Mouse (Mus musculus) limb, embryonic 15.5 days (tissue): ENCODE results near the gene Zfp64. TPM values are rescaled to one million over a fixed set of nuclear protein-coding genes. Genes with fewer than 3 reads are reported as not detected.

Experiments used
- ATAC-seq: fragments of 200-750 bp; cut with Nextera tagmentation; 2 replicates; pipeline ENCODE4 v1.8.0; 2017; ENCODE audit warnings: low read depth, moderate TSS enrichment; ENCODE audit not compliant: insufficient number of reproducible peaks, low FRiP score, low TSS enrichment
- H3K27ac ChIP-seq: fragments of 300-500 bp; sonication (generic); 2 replicates; pipeline ENCODE4 v1.5.1; 2015; ENCODE audit warnings: moderate library complexity, mild to moderate bottlenecking, inconsistent platforms
- H3K27me3 ChIP-seq: fragments of 300-500 bp; sonication (generic); 2 replicates; pipeline ENCODE4 v1.6.1; 2015; ENCODE audit warnings: inconsistent platforms
- H3K36me3 ChIP-seq: fragments of 300-500 bp; sonication (generic); 2 replicates; pipeline ENCODE4 v1.6.1; 2015; ENCODE audit warnings: inconsistent platforms
- H3K4me1 ChIP-seq: fragments of 300-500 bp; sonication (generic); 2 replicates; pipeline ENCODE4 v1.6.1; 2015; ENCODE audit warnings: inconsistent platforms
- H3K4me2 ChIP-seq: fragments of 300-500 bp; sonication (generic); 2 replicates; pipeline ENCODE4 v1.6.1; 2015; ENCODE audit warnings: mild to moderate bottlenecking, inconsistent platforms
- H3K4me3 ChIP-seq: fragments of 300-500 bp; sonication (generic); 2 replicates; pipeline ENCODE4 v1.5.1; 2015; ENCODE audit warnings: mild to moderate bottlenecking, inconsistent platforms
- H3K9ac ChIP-seq: fragments of 300-500 bp; sonication (generic); 2 replicates; pipeline ENCODE4 v1.6.1; 2015; ENCODE audit warnings: inconsistent platforms
- H3K9me3 ChIP-seq: fragments of 300-500 bp; sonication (generic); 2 replicates; pipeline ENCODE4 v1.6.1; 2016; ENCODE audit warnings: inconsistent platforms
- WGBS: fragments of 180-500 bp; shearing (Covaris S2); methylation state at CpG from one replicate; pipeline ENCODE4 v1.1.7; 2015; 5-methylcytosine and 5-hydroxymethylcytosine counted together
- polyA plus RNA-seq: library from polyadenylated mRNA; unstranded; fragments of >200 nt; fragmentation: Nextera tagmentation; extraction: Ambion mirVana; gene quantifications from 2 replicates; pipeline ENCODE4 v1.2.1, GENCODE M21; 2015

Zfp64 gene
- polyA plus RNA-seq, 1 experiment from 2014 or later, result 48.6 TPM

- no peak for ATAC-seq
- H3K27ac ChIP-seq, result no peak overlapping the region
- no peaks in the 10 kb centered on the region for H3K4me1 ChIP-seq
- no peak overlapping the region for H3K4me3 ChIP-seq
- H3K27me3 ChIP-seq, result no peaks in the 10 kb centered on the region
- H3K9me3 ChIP-seq, result no peaks in the 10 kb centered on the region
- H3K4me2 ChIP-seq, result no peak overlapping the region
- WGBS, result 94% methylated on average over 4 of the region's 4 CpGs
- H3K36me3 ChIP-seq, result peaks cover 81% of the 10 kb centered on the region
- no peak overlapping the region for H3K9ac ChIP-seq
Observed at GRCm38 (mm10) chr2:168944011-168944410, 11.4 kb downstream of the Zfp64 start.

- Histone ChIP-seq H3K27ac (no peak overlapping the region), H3K4me3 (no peak overlapping the region), H3K36me3 (peaks cover 79% of the 10 kb centered on the region), H3K9ac (no peak overlapping the region), H3K4me1 (no peaks in the 10 kb centered on the region), H3K9me3 (no peaks in the 10 kb centered on the region), H3K4me2 (no peak overlapping the region), H3K27me3 (no peaks in the 10 kb centered on the region)
- 93% methylated on average over 8 of the region's 8 CpGs for WGBS
- no peak for ATAC-seq
Observed at GRCm38 (mm10) chr2:168939941-168940340, 15.4 kb downstream of the Zfp64 start.

GRCm38 (mm10) chr2:168939261-168939933 lies 16.0 kb downstream of the Zfp64 start:
- H3K36me3 ChIP-seq, result peaks cover 79% of the 10 kb centered on the region
- no peak for ATAC-seq
- no peak overlapping the region for H3K4me2 ChIP-seq
- H3K27me3 ChIP-seq, result no peaks in the 10 kb centered on the region
- no peak overlapping the region for H3K4me3 ChIP-seq
- H3K27ac ChIP-seq, result no peak overlapping the region
- no peaks in the 10 kb centered on the region for H3K9me3 ChIP-seq
- H3K9ac ChIP-seq, result no peak overlapping the region
- H3K4me1 ChIP-seq, result no peaks in the 10 kb centered on the region
- 83% methylated on average over 10 of the region's 10 CpGs for WGBS

- 84% methylated on average over 6 of the region's 6 CpGs for WGBS
- Histone ChIP-seq H3K4me2 (no peak overlapping the region), H3K27me3 (no peaks in the 10 kb centered on the region), H3K9me3 (no peaks in the 10 kb centered on the region), H3K36me3 (peaks cover 74% of the 10 kb centered on the region), H3K9ac (no peak overlapping the region), H3K27ac (no peak overlapping the region), H3K4me3 (no peak overlapping the region), H3K4me1 (no peaks in the 10 kb centered on the region)
- ATAC-seq, result no peak
Observed at GRCm38 (mm10) chr2:168936896-168937295, 18.5 kb downstream of the Zfp64 start.

GRCm38 (mm10) chr2:168935165-168935564 lies 20.2 kb downstream of the Zfp64 start:
- 85% methylated on average over 35 of the region's 35 CpGs for WGBS
- Histone ChIP-seq H3K9me3 (no peaks in the 10 kb centered on the region), H3K27ac (no peak overlapping the region), H3K4me1 (no peaks in the 10 kb centered on the region), H3K4me2 (no peak overlapping the region), H3K9ac (no peak overlapping the region), H3K27me3 (no peaks in the 10 kb centered on the region), H3K36me3 (peaks cover 80% of the 10 kb centered on the region), H3K4me3 (no peak overlapping the region)
- ATAC-seq, result no peak

- H3K27ac ChIP-seq, result no peak overlapping the region
- H3K4me2 ChIP-seq, result no peak overlapping the region
- no peak overlapping the region for H3K4me3 ChIP-seq
- H3K36me3 ChIP-seq, result peaks cover 64% of the 10 kb centered on the region
- 96% methylated on average over 14 of the region's 14 CpGs for WGBS
- ATAC-seq, result no peak
- H3K9me3 ChIP-seq, result no peaks in the 10 kb centered on the region
- no peaks in the 10 kb centered on the region for H3K27me3 ChIP-seq
- no peak overlapping the region for H3K9ac ChIP-seq
- H3K4me1 ChIP-seq, result 0 out of 2 replicates have a peak, but pooled peaks cover 2% of the 10 kb centered on the region
Observed at GRCm38 (mm10) chr2:168931686-168932085, 23.7 kb downstream of the Zfp64 start.

GRCm38 (mm10) chr2:168929691-168930090 lies 25.7 kb downstream of the Zfp64 start:
- Histone ChIP-seq H3K4me3 (no peak overlapping the region), H3K27me3 (no peaks in the 10 kb centered on the region), H3K4me2 (no peak overlapping the region), H3K36me3 (peaks cover 58% of the 10 kb centered on the region), H3K9ac (no peak overlapping the region), H3K4me1 (0 out of 2 replicates have a peak, but pooled peaks cover 2% of the 10 kb centered on the region), H3K27ac (no peak overlapping the region), H3K9me3 (no peaks in the 10 kb centered on the region)
- ATAC-seq, result no peak
- 23% methylated on average over 10 of the region's 10 CpGs for WGBS

GRCm38 (mm10) chr2:168927401-168927800 lies 28.0 kb downstream of the Zfp64 start:
- Histone ChIP-seq H3K27ac (no peak overlapping the region), H3K4me3 (no peak overlapping the region), H3K27me3 (no peaks in the 10 kb centered on the region), H3K9ac (no peak overlapping the region), H3K4me2 (no peak overlapping the region), H3K4me1 (0 out of 2 replicates have a peak, but pooled peaks cover 2% of the 10 kb centered on the region), H3K36me3 (peaks cover 41% of the 10 kb centered on the region), H3K9me3 (no peaks in the 10 kb centered on the region)
- no peak for ATAC-seq
- whole genome bisulfite sequencing, result 70% methylated on average over 7 of the region's 7 CpGs

- Histone ChIP-seq H3K4me1 (0 out of 2 replicates have a peak, but pooled peaks cover 2% of the 10 kb centered on the region), H3K9me3 (no peaks in the 10 kb centered on the region), H3K27me3 (no peaks in the 10 kb centered on the region), H3K36me3 (peaks cover 37% of the 10 kb centered on the region), H3K4me3 (no peak overlapping the region), H3K9ac (no peak overlapping the region), H3K4me2 (no peak overlapping the region), H3K27ac (no peak overlapping the region)
- 88% methylated on average over 37 of the region's 37 CpGs for WGBS
- ATAC-seq, result no peak
Observed at GRCm38 (mm10) chr2:168926257-168926810, 29.1 kb downstream of the Zfp64 start.

GRCm38 (mm10) chr2:168923706-168924105 lies 31.7 kb downstream of the Zfp64 start:
- no peak for ATAC-seq
- Histone ChIP-seq H3K27ac (no peak overlapping the region), H3K4me2 (no peak overlapping the region), H3K27me3 (no peaks in the 10 kb centered on the region), H3K9ac (no peak overlapping the region), H3K9me3 (no peaks in the 10 kb centered on the region), H3K36me3 (peaks cover 26% of the 10 kb centered on the region), H3K4me1 (peaks cover 6% of the 10 kb centered on the region; the same call in 1 of the 2 replicates), H3K4me3 (no peak overlapping the region)
- WGBS, result 10% methylated on average over 9 of the region's 9 CpGs

- no peaks in the 10 kb centered on the region for H3K9me3 ChIP-seq
- H3K9ac ChIP-seq, result no peak overlapping the region
- no peak overlapping the region for H3K27ac ChIP-seq
- peaks cover 20% of the 10 kb centered on the region for H3K36me3 ChIP-seq
- H3K4me1 ChIP-seq, result peaks cover 4% of the 10 kb centered on the region; the same call in 1 of the 2 replicates
- no peak overlapping the region for H3K4me2 ChIP-seq
- no peak overlapping the region for H3K4me3 ChIP-seq
- ATAC-seq, result no peak
- WGBS, result 84% methylated on average over 5 of the region's 5 CpGs
- no peaks in the 10 kb centered on the region for H3K27me3 ChIP-seq
Observed at GRCm38 (mm10) chr2:168922466-168922865, 32.9 kb downstream of the Zfp64 start.

- H3K27me3 ChIP-seq, result no peaks in the 10 kb centered on the region
- peaks cover 3% of the 10 kb centered on the region; the same call in 1 of the 2 replicates for H3K36me3 ChIP-seq
- no peak overlapping the region; the same call in 1 of the 2 replicates for H3K4me2 ChIP-seq
- H3K9ac ChIP-seq, result no peak overlapping the region
- 44% methylated on average over 15 of the region's 15 CpGs for WGBS
- H3K4me3 ChIP-seq, result no peak overlapping the region
- no peaks in the 10 kb centered on the region for H3K9me3 ChIP-seq
- peaks cover 4% of the 10 kb centered on the region; the same call in 1 of the 2 replicates for H3K4me1 ChIP-seq
- ATAC-seq, result peak; percentile 60; the same call in 1 of the 2 replicates
- peak overlapping the region; percentile 30; the same call in 1 of the 2 replicates for H3K27ac ChIP-seq
Observed at GRCm38 (mm10) chr2:168920007-168920406, 35.4 kb downstream of the Zfp64 start.
